Mouse (Mus musculus) neural tube, embryonic 15.5 days (tissue): Measurements from ENCODE around the gene Rbbp5. TPM values are rescaled to one million over a fixed set of nuclear protein-coding genes. Genes with fewer than 3 reads are reported as not detected.

Experiments
- ATAC-seq: fragments of 200-750 bp; cut with Nextera tagmentation; 2 replicates; pipeline ENCODE4 v1.8.0; 2017; ENCODE audit warnings: mild to moderate bottlenecking, moderate TSS enrichment, moderate library complexity; ENCODE audit not compliant: low FRiP score
- H3K27ac ChIP-seq: fragments of 300-500 bp; sonication (generic); replicated peaks from 2 replicates; pipeline ENCODE4 v1.5.1; 2015; ENCODE audit warnings: mild to moderate bottlenecking, inconsistent platforms
- H3K27me3 ChIP-seq: fragments of 300-500 bp; sonication (generic); replicated peaks from 2 replicates; pipeline ENCODE4 v1.6.1; 2015; ENCODE audit warnings: inconsistent platforms
- H3K36me3 ChIP-seq: fragments of 300-500 bp; sonication (generic); 2 replicates; pipeline ENCODE4 v1.6.1; 2015; ENCODE audit warnings: inconsistent platforms
- H3K4me1 ChIP-seq: fragments of 300-500 bp; sonication (generic); 2 replicates; pipeline ENCODE4 v1.6.1; 2015; ENCODE audit warnings: inconsistent platforms
- H3K4me2 ChIP-seq: fragments of 300-500 bp; sonication (generic); 2 replicates; pipeline ENCODE4 v1.6.1; 2015; ENCODE audit warnings: inconsistent platforms, mild to moderate bottlenecking, moderate library complexity
- H3K4me3 ChIP-seq: fragments of 300-500 bp; sonication (generic); replicated peaks from 2 replicates; pipeline ENCODE4 v1.5.1; 2015; ENCODE audit warnings: mild to moderate bottlenecking, inconsistent platforms
- H3K9ac ChIP-seq: fragments of 300-500 bp; sonication (generic); replicated peaks from 2 replicates; pipeline ENCODE4 v1.6.1; 2015; ENCODE audit warnings: mild to moderate bottlenecking, inconsistent platforms
- H3K9me3 ChIP-seq: fragments of 300-500 bp; sonication (generic); replicated peaks from 2 replicates; pipeline ENCODE4 v1.6.1; 2016; ENCODE audit warnings: inconsistent platforms
- WGBS: fragments of 180-500 bp; shearing (Covaris S2); methylation state at CpG from one replicate; pipeline ENCODE4 v1.1.7; 2015; ENCODE audit warnings: mixed read lengths; 5-methylcytosine and 5-hydroxymethylcytosine counted together
- polyA plus RNA-seq: library from polyadenylated mRNA; unstranded; fragments of >200 nt; fragmentation: Nextera tagmentation; extraction: Ambion mirVana; gene quantifications from 2 replicates; pipeline ENCODE4 v1.2.1, GENCODE M21; 2015

The Rbbp5 gene
- polyA plus RNA-seq, 1 experiment from 2014 or later: 42.8 TPM

DNA sequence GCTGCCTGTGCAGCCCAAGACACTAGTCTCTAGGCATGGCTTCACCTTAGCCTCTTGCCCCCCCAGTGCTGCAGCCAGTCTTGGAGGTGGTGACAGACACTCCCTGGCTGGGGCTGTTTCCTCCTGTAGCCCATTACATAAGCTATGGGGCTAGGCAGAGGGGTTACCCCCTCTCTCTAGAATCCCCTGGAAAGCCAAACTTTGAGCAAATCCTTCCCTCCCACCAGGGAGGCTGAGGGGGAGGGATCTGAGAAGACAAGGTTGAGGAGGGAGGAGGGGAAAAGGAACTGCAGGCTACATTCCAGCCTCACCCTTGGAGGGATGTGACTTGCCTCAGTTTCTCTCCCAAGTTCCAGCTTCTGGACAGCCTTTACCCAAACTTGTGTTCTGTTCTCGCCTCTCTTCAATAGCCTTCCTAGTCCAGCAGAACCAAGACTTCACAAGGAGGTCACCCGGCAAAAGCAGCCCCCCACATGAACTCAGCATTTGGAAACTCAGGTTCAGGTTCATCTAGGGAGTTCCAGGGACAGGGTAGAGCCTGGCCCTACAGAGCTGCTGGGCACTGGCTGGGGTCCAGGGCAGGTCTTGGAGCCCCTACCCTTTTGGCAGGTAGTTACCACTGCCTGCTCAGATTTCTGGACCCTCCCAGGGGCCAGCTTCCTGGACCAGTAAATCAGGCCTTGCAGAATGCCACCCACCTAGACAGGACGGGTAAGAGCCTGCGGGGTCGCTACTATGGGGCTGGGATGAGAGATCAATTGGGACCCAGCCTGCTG is 64.8 kb downstream of the Rbbp5 start:
- 0 out of 2 replicates have a peak, but pooled peaks have one; percentile 12 for ATAC-seq

DNA sequence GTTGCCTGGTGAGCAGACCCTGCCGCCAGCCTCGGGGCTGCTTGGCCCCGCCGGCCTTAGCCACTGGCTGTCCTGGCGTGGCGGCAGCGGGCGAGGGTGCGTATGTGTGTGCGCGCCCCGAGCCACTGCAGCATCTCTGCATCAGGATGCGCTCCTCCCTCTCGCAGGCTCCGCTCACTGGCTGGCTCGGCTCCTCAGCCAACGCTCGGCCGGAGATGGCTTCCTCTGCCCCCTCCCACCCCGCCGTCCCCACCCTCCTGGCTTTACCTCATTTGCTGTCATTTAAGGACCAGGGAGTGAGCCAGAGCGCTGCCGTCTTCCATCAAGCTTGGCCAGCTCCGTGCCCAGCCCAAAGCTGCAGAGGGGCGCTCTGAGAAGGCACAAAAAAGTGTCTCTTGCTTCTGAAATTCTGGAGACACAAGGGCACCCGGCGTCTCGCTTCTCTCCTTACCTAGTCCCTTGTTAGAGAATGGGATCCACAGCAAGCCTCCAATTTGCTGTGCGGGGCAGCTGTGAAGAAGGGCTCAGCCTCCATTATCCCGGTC is 65.7 kb downstream of the Rbbp5 start, which contains the start of gene Cntn2:
Gene Cntn2, minus strand, starts transcription at position 495 of the 545 bp plus-strand sequence.
- under 1% methylated on average over 30 of the region's 30 CpGs for WGBS
- Histone ChIP-seq H3K27me3 (0 out of 2 replicates have a peak, but pooled peaks cover 3% of the 10 kb centered on the region), H3K4me1 (peaks cover 39% of the 10 kb centered on the region), H3K4me2 (peak within 1 kb of the TSS; percentile 77), H3K9ac (peak within 1 kb of the TSS; percentile 55), H3K27ac (peak within 1 kb of the TSS; percentile 84), H3K36me3 (no peaks in the 10 kb centered on the region), H3K4me3 (peak within 1 kb of the TSS; percentile 50), H3K9me3 (no peaks in the 10 kb centered on the region)
- peak; percentile 92 for ATAC-seq

More for the DNA sequence above, 64.8 kb downstream of the Rbbp5 start:
- peak overlapping the region; percentile 55 for H3K9ac ChIP-seq
- peak overlapping the region; percentile 84 for H3K27ac ChIP-seq
- H3K36me3 ChIP-seq: no peaks in the 10 kb centered on the region
- H3K4me1 ChIP-seq: peaks cover 39% of the 10 kb centered on the region
- H3K4me2 ChIP-seq: peak overlapping the region; percentile 77
- H3K4me3 ChIP-seq: peak overlapping the region; percentile 50
- WGBS: 12% methylated on average over 5 of the region's 5 CpGs
- H3K27me3 ChIP-seq: 0 out of 2 replicates have a peak, but pooled peaks cover 3% of the 10 kb centered on the region
- no peaks in the 10 kb centered on the region for H3K9me3 ChIP-seq

DNA sequence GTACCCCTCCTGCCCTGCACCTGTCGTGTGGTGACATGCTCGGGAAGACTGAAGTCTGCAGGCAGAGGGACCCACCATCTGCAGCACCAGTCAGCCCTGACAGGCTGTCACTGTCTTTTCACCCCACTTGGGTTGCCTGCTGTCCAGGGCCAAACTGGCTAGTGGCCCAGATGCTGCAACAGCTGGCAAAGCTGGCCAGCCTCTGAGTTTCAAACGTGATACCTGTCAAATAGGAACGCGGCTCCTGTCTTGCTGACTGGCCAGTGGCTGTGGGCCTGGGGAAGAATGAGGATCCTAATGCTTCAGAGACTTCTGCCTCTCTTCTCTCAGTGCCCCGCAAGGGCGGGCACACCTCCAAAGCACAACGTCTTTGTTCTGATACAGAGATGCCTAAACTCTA is 66.6 kb downstream of the Rbbp5 start:
- no peak overlapping the region for H3K4me3 ChIP-seq
- peak overlapping the region; percentile 51; the same call in 1 of the 2 replicates for H3K27ac ChIP-seq
- H3K4me1 ChIP-seq: peaks cover 36% of the 10 kb centered on the region
- no peaks in the 10 kb centered on the region for H3K9me3 ChIP-seq
- H3K4me2 ChIP-seq: 0 out of 2 replicates have a peak overlapping the region, but pooled peaks have one; percentile 77
- H3K27me3 ChIP-seq: 0 out of 2 replicates have a peak, but pooled peaks cover 3% of the 10 kb centered on the region
- H3K36me3 ChIP-seq: no peaks in the 10 kb centered on the region
- WGBS: 66% methylated on average over 8 of the region's 8 CpGs
- no peak for ATAC-seq
- H3K9ac ChIP-seq: no peak overlapping the region

Other genes with a start within 250 kb of the Rbbp5 start
- gene Gm10188, start 247.6 kb upstream of the Rbbp5 start, polyA plus RNA-seq: 0.50 and 0.59 TPM in 2 replicates
- gene Klhdc8a, start 178.7 kb upstream of the Rbbp5 start, polyA plus RNA-seq: 7.5 TPM in 2 replicates
- 6.6 and 7.1 TPM in 2 replicates for gene Nuak2, start 161.2 kb upstream of the Rbbp5 start, polyA plus RNA-seq
- 28.5 and 33.2 TPM in 2 replicates for gene Tmcc2, start 86.1 kb upstream of the Rbbp5 start, polyA plus RNA-seq
- 8.4 and 9.2 TPM in 2 replicates for gene Dstyk, start 59.8 kb upstream of the Rbbp5 start, polyA plus RNA-seq
- 0.70 and 0.73 TPM in 2 replicates for gene Tmem81, start 28.9 kb downstream of the Rbbp5 start, polyA plus RNA-seq
- gene Cntn2, start 65.9 kb downstream of the Rbbp5 start, polyA plus RNA-seq: 17.7 and 22.1 TPM in 2 replicates